In genomic region chr7:99989844-99990760, GRCm38 (mm10) we compare ENCODE assay signal across 9 mouse cellular contexts. TPM values are rescaled to one million over a fixed set of nuclear protein-coding genes. Genes with fewer than 3 reads are reported as not detected.
DNase-seq lines count a peak whose midpoint lies in the region; ATAC-seq and TF ChIP-seq lines count a peak whose summit lies in the region.
"Had no signal": no experiment of that assay in that cellular context is flagged by ENCODE, and none has a peak within 500 bp of the region (broad histone marks: within the 10 kb centered on the region; RNA-seq: fewer than 3 reads in every experiment).

No protein-coding gene starts in this region.

- WGBS in heart, embryonic 13.5 days: 60% methylated on average over 15 of the region's 15 CpGs
- WGBS in hindbrain, postnatal 0 days: 64% methylated on average over 15 of the region's 15 CpGs

- ATAC-seq in heart, embryonic 13.5 days (ENCODE audit: extremely low read depth, insufficient number of reproducible peaks, low FRiP score, low TSS enrichment): no peak
- ATAC-seq in hindbrain, postnatal 0 days: no peak

- H3K36me3 ChIP-seq in heart, embryonic 13.5 days: no peaks in the 10 kb centered on the region
- no peaks in the 10 kb centered on the region for H3K36me3 ChIP-seq in hindbrain, postnatal 0 days (ENCODE audit: insufficient read depth, low read length)
- H3K36me3 ChIP-seq: liver, embryonic 15.5 days had no signal

- H3K9me3 ChIP-seq in heart, embryonic 13.5 days: no peaks in the 10 kb centered on the region
- H3K9me3 ChIP-seq in hindbrain, postnatal 0 days (ENCODE audit: low read length): no peaks in the 10 kb centered on the region
- H3K9me3 ChIP-seq: liver, embryonic 15.5 days had no signal

- no peak for DNase-seq in heart, adult 8-10 months (ENCODE audit: low spot score)
- DNase-seq in right cerebral cortex, postnatal 14 days: peak; percentile 44
- no peak for DNase-seq in right cerebral cortex, postnatal 36 days (ENCODE audit: low spot score in 2 of 2)
- DNase-seq in hindbrain, postnatal 0 days (ENCODE audit: low spot score): peak; percentile 48
- peak; percentile 31 for DNase-seq in testis, postnatal 14 days (ENCODE audit: low spot score)
- DNase-seq in frontal cortex, postnatal 14 days (ENCODE audit: low spot score in 2 of 2): no peak
- DNase-seq in spleen, postnatal 14 days (ENCODE audit: low spot score in 2 of 2): no peak

- peaks cover 5% of the 10 kb centered on the region; the same call in 1 of the 2 replicates for H3K27me3 ChIP-seq in heart, embryonic 13.5 days (replicated peaks)
- no peaks in the 10 kb centered on the region for H3K27me3 ChIP-seq in hindbrain, postnatal 0 days (ENCODE audit: insufficient read depth, low read length)
- H3K27me3 ChIP-seq: liver, embryonic 15.5 days had no signal

- no peak overlapping the region for H3K9ac ChIP-seq in heart, embryonic 13.5 days
- no peak overlapping the region for H3K9ac ChIP-seq in hindbrain, postnatal 0 days (replicated peaks; ENCODE audit: low read length)
- H3K9ac ChIP-seq: liver, embryonic 15.5 days had no signal

- H3K4me1 ChIP-seq in heart, embryonic 13.5 days: no peaks in the 10 kb centered on the region
- H3K4me1 ChIP-seq in hindbrain, postnatal 0 days (ENCODE audit: insufficient read depth, low read length): no peaks in the 10 kb centered on the region
- H3K4me1 ChIP-seq: liver, embryonic 15.5 days had no signal

- H3K4me2 ChIP-seq in heart, embryonic 13.5 days: peak overlapping the region; percentile 22; the same call in 1 of the 2 replicates
- no peak overlapping the region for H3K4me2 ChIP-seq in hindbrain, postnatal 0 days (ENCODE audit: low read depth, low read length)
- H3K4me2 ChIP-seq: liver, embryonic 15.5 days had no signal

- no peak overlapping the region for H3K27ac ChIP-seq in heart, embryonic 13.5 days (replicated peaks)
- no peak overlapping the region for H3K27ac ChIP-seq in hindbrain, postnatal 0 days
- H3K27ac ChIP-seq: liver, embryonic 15.5 days had no signal

- TF ChIP-seq CTCF in hindbrain, postnatal 0 days (IDR thresholded peaks at IDR 0.05; ENCODE audit: low read depth): peak; percentile 24; the same call in 1 of the 2 replicates

- H3K4me3 ChIP-seq in heart, embryonic 13.5 days: no peak overlapping the region
- no peak overlapping the region for H3K4me3 ChIP-seq in hindbrain, postnatal 0 days (ENCODE audit: low read length)
- H3K4me3 ChIP-seq: liver, embryonic 15.5 days had no signal

RNA-seq across cellular contexts. Expression of gene Rnf169, which starts 9.9 kb away (rescaled TPM):
- 2.7 and 2.8 TPM in 2 replicates for polyA plus RNA-seq in heart, embryonic 13.5 days (2015; fragmentation: Nextera tagmentation; extraction: Ambion mirVana)
- total RNA-seq in heart, adult 8-10 months (2022): 10 to 100 TPM in 1 of 4 experiments, 1 to 10 TPM in 3; 8.1 to 10.5 (median 9.4) TPM
- 13.9 and 14.2 TPM in 2 replicates for total RNA-seq in hindbrain, postnatal 0 days (2014; rRNA removed)
- 2.6 and 2.7 TPM in 2 replicates for polyA plus RNA-seq in hindbrain, postnatal 0 days (2015; fragmentation: Nextera tagmentation; extraction: Ambion mirVana)

RNA-seq across cellular contexts. Expression of gene Chrdl2, which starts 15.9 kb away (rescaled TPM):
- polyA plus RNA-seq in heart, embryonic 13.5 days (2015; fragmentation: Nextera tagmentation; extraction: Ambion mirVana): 0.48 and 0.49 TPM in 2 replicates
- total RNA-seq in heart, adult 8-10 months (2022): not detected
- 0.43 and 1.8 TPM in 2 replicates for total RNA-seq in hindbrain, postnatal 0 days (2014; rRNA removed)
- polyA plus RNA-seq in hindbrain, postnatal 0 days (2015; fragmentation: Nextera tagmentation; extraction: Ambion mirVana): 1.8 and 2.2 TPM in 2 replicates
- polyA plus RNA-seq: liver, embryonic 15.5 days had no signal

Comparison
In these comparisons a context has a peak if more than half of its experiments do, and no peak if none do; other contexts are left out.
1. DNase-seq: peak in right cerebral cortex, postnatal 14 days (single experiment), hindbrain, postnatal 0 days (single experiment) and testis, postnatal 14 days (single experiment); none in heart, adult 8-10 months (single experiment), right cerebral cortex, postnatal 36 days (0 of 2), frontal cortex, postnatal 14 days (0 of 2) and spleen, postnatal 14 days (0 of 2).